Mouse (Mus musculus): ENCODE results near the gene Mrpl27.

DNA sequence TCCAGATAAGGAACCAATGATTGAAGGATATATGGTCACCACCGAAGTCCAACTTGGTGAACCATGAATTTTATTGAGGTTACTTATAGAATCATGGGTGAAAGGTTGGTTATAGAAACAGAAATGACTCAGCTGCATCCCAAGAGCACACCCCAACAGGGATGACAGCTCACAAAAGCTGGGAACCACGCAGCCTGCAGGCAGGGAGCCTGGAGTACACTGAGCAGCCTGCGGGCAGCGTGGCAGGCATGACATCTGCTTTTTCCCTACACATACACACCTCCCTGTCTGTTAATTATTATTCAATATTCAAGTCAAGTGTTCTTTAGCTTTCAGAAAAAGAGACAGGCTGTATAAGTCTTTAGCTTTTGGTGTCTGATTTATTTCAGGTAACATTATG is 39.0 kb upstream of the Mrpl27 start:
- TF ChIP-seq GATA2 (IDR thresholded peaks at IDR 0.05; ENCODE audit: borderline replicate concordance, low read depth, low read length) (no peak), CTCF (IDR thresholded peaks at IDR 0.05; ENCODE audit: low read depth, low read length) (no peak), GATA1 (IDR thresholded peaks at IDR 0.05; ENCODE audit: borderline replicate concordance, low read length) (no peak), POLR2AphosphoS5 (IDR thresholded peaks at IDR 0.05; ENCODE audit: insufficient replicate concordance, low read depth, low read length) (no peak), TAL1 (conservative IDR thresholded peaks at IDR 0.05; ENCODE audit: low read depth, low read length) (no peak)
